Mouse (Mus musculus): ENCODE data around the gene Tbc1d22a.

DNA sequence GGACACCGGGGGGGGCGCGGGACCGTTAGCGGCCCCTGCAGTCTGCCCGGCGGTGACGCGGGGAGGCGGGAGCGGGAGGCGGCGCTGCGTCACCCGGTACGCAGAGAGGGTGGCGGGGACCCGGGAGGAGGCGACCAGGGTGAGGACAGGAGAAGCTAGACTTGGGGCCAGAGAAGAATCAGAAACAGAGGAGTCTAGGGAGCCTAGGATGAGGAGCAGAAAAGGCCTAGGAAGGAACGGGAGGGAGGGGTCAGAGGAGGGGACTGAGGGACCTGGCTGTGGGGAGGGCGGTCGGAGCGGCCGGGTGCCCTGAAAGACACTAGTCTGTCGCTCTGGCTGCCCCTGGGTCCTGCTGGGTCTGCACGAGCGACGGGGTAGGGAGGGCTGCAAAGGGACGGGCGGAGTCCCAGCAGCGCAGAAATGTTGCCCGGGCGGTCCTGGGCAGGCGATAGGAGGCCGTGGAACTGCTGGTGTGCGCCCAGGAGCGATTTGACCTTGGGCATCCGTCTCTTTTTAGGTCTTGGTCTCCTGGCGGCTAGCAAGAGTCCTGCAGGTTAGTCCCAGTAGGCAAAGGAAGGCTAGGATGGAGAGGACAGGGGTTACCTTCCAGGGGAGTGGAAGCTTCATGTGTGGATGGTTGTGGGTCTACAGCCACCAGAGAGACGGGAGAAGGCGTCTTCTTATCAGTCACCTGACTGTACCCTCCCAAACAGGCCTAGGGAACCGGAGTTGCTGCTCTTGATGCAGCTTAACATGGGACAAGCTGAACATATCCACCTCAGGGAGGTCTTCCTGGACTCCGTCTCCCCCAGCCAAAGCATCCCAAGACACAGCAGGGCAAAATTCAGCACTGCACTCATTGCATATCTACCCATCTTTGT, 28.3 kb upstream of the Tbc1d22a start, which contains the start of gene Cerk:
- peak; percentile 35; the same call in 1 of the 2 replicates for TF ChIP-seq CTCF (IDR thresholded peaks at IDR 0.05; ENCODE audit: low read depth, low read length)
- TF ChIP-seq POLR2A (IDR thresholded peaks at IDR 0.05; ENCODE audit: borderline replicate concordance, low read depth, low read length) = no peak; the same call in 1 of the 2 replicates

Data from bone marrow macrophage, adult 2 months (primary cell).